Mouse (Mus musculus) midbrain, embryonic 16.5 days (tissue): ENCODE measurements at regions not wholly inside any gene's neighbourhood (a gene's known extent, or its start where the extent isn't known, plus 50 kb on each side); places are given as distances from the start of the nearest gene placed in this dataset.

ENCODE experiments used
- ATAC-seq: fragments of 200-750 bp; cut with Nextera tagmentation; 2 replicates; pipeline ENCODE4 v1.8.0; 2017; ENCODE audit warnings: moderate TSS enrichment
- H3K27ac ChIP-seq: fragments of 300-500 bp; sonication (generic); 2 replicates; pipeline ENCODE4 v1.5.1; 2014; ENCODE audit warnings: mild to moderate bottlenecking, low read length, mixed read lengths
- H3K27me3 ChIP-seq: fragments of 300-500 bp; sonication (generic); 2 replicates; pipeline ENCODE4 v1.6.1; 2014; ENCODE audit warnings: low read depth, low read length, mixed read lengths; ENCODE audit not compliant: control insufficient read depth, insufficient read depth
- H3K36me3 ChIP-seq: fragments of 300-500 bp; sonication (generic); 2 replicates; pipeline ENCODE4 v1.6.1; 2014; ENCODE audit warnings: mild to moderate bottlenecking, low read length, moderate library complexity, mixed read lengths; ENCODE audit not compliant: control insufficient read depth, insufficient read depth
- H3K4me1 ChIP-seq: fragments of 300-500 bp; sonication (generic); 2 replicates; pipeline ENCODE4 v1.6.1; 2014; ENCODE audit warnings: mild to moderate bottlenecking, low read length, mixed read lengths; ENCODE audit not compliant: control insufficient read depth, insufficient read depth
- H3K4me2 ChIP-seq: fragments of 300-500 bp; sonication (generic); 2 replicates; pipeline ENCODE4 v1.6.1; 2014; ENCODE audit warnings: mild to moderate bottlenecking, low read length, mixed read lengths
- H3K4me3 ChIP-seq: fragments of 300-500 bp; sonication (generic); 2 replicates; pipeline ENCODE4 v1.5.1; 2014; ENCODE audit warnings: low read depth, mild to moderate bottlenecking, low read length, moderate library complexity, mixed read lengths
- H3K9ac ChIP-seq: fragments of 300-500 bp; sonication (generic); 2 replicates; pipeline ENCODE4 v1.6.1; 2014; ENCODE audit warnings: low read depth, low read length, mixed read lengths
- H3K9me3 ChIP-seq: fragments of 300-500 bp; sonication (generic); replicated peaks from 2 replicates; pipeline ENCODE4 v1.6.1; 2014; ENCODE audit warnings: mild to moderate bottlenecking, low read length, mixed read lengths; ENCODE audit not compliant: control insufficient read depth, poor library complexity, severe bottlenecking
- WGBS: fragments of 180-500 bp; shearing (Covaris S2); extraction: QIAGEN DNeasy Blood & Tissue Kit; methylation state at CpG from one replicate; pipeline ENCODE4 v1.1.7; 2014; 5-methylcytosine and 5-hydroxymethylcytosine counted together

DNA sequence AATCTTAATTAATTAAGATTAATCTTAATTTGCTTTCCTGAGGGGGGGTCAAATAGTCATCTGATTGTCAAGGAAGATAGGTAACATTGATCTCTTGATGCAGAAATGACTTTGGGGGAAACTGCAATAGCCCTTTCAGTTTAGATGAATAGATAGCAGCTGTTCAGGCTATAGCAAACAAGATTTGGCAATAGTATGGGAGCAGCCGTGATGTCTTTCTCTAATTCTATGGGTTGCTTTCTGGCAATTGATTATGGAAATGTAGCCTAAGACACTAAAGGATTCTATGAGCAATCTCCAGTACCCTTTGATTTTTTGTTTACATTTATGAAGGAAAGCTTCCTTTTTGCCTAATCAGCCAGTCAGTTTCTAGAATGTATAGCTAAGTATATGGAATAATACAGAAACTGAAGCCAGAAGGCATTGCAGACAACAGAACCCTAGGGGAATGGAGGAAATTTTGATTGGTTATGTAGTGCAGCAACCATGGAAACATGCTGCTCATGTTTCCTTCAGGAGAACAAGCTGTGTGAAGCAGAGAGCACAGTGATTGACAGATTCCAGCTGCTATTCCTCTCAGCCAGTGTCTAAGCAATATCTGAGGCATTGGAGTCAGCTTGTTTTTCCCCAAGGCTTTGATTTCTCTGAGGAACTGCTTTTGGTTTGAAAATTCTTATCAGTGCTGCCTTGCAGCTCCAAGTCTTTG is 608.7 kb upstream of the Cypt1 start:
- Histone ChIP-seq H3K9me3 (no peaks in the 10 kb centered on the region), H3K9ac (no peak overlapping the region), H3K27ac (peak overlapping the region; percentile 26; the same call in 1 of the 2 replicates), H3K36me3 (no peaks in the 10 kb centered on the region), H3K27me3 (no peaks in the 10 kb centered on the region), H3K4me3 (no peak overlapping the region), H3K4me2 (no peak overlapping the region), H3K4me1 (0 out of 2 replicates have a peak, but pooled peaks cover 3% of the 10 kb centered on the region)
- WGBS = 50% methylated on average over 1 of the region's 1 CpGs
- peak; percentile 93 for ATAC-seq
